Mouse (Mus musculus) midbrain, postnatal 0 days (tissue): Measurements from ENCODE around the gene Pdhb. TPM values are rescaled to one million over a fixed set of nuclear protein-coding genes. Genes with fewer than 3 reads are reported as not detected.
"Not testable (repeated sequence)": the region's sequence is repeated elsewhere in the genome, so short reads cannot be mapped to it uniquely, and the experiment has no call there.

ENCODE experiments used
- ATAC-seq: fragments of 200-750 bp; cut with Nextera tagmentation; 2 replicates; pipeline ENCODE4 v1.8.0; 2017; ENCODE audit warnings: moderate number of reproducible peaks, mild to moderate bottlenecking, moderate TSS enrichment, moderate library complexity; ENCODE audit not compliant: low FRiP score
- DNase-seq: peaks from one replicate; pipeline ENCODE4 v3.0.0-alpha.2; 2015; ENCODE audit warnings: low spot score
- H3K27ac ChIP-seq: fragments of 300-500 bp; sonication (generic); 2 replicates; pipeline ENCODE4 v1.5.1; 2014; ENCODE audit warnings: low read depth, mild to moderate bottlenecking, low read length, mixed read lengths
- H3K27me3 ChIP-seq: fragments of 300-500 bp; sonication (generic); 2 replicates; pipeline ENCODE4 v1.6.1; 2014; ENCODE audit warnings: low read length, control low read depth, mixed read lengths; ENCODE audit not compliant: insufficient read depth
- H3K36me3 ChIP-seq: fragments of 300-500 bp; sonication (generic); 2 replicates; pipeline ENCODE4 v1.6.1; 2014; ENCODE audit warnings: low read length, control low read depth, mixed read lengths; ENCODE audit not compliant: insufficient read depth
- H3K4me1 ChIP-seq: fragments of 300-500 bp; sonication (generic); 2 replicates; pipeline ENCODE4 v1.6.1; 2014; ENCODE audit warnings: mild to moderate bottlenecking, control low read depth, antibody characterized with exemption, low read length, mixed read lengths; ENCODE audit not compliant: insufficient read depth
- H3K4me2 ChIP-seq: fragments of 300-500 bp; sonication (generic); 2 replicates; pipeline ENCODE4 v1.6.1; 2014; ENCODE audit warnings: low read depth, mild to moderate bottlenecking, low read length, mixed read lengths; ENCODE audit not compliant: poor library complexity, severe bottlenecking
- H3K4me3 ChIP-seq: fragments of 300-500 bp; sonication (generic); 2 replicates; pipeline ENCODE4 v1.5.1; 2014; ENCODE audit warnings: low read depth, mild to moderate bottlenecking, low read length, moderate library complexity
- H3K9ac ChIP-seq: fragments of 300-500 bp; sonication (generic); replicated peaks from 2 replicates; pipeline ENCODE4 v1.6.1; 2014; ENCODE audit warnings: mild to moderate bottlenecking, low read length, moderate library complexity, mixed read lengths; ENCODE audit not compliant: poor library complexity, severe bottlenecking
- H3K9me3 ChIP-seq: fragments of 300-500 bp; sonication (generic); 2 replicates; pipeline ENCODE4 v1.6.1; 2016; ENCODE audit warnings: low read length, control low read depth
- CTCF ChIP-seq: IDR thresholded peaks from 2 replicates; pipeline ENCODE4 v1.5.1; 2016; ENCODE audit warnings: antibody characterized with exemption, mild to moderate bottlenecking
- WGBS: fragments of 180-500 bp; shearing (Covaris S2); extraction: QIAGEN DNeasy Blood & Tissue Kit; methylation state at CpG from one replicate; pipeline ENCODE4 v1.1.7; 2014; 5-methylcytosine and 5-hydroxymethylcytosine counted together
- polyA plus RNA-seq: library from polyadenylated mRNA; unstranded; fragments of >200 nt; fragmentation: Nextera tagmentation; extraction: Ambion mirVana; gene quantifications from 2 replicates; pipeline ENCODE4 v1.2.1, GENCODE M21; 2015
- total RNA-seq: library from RNA; depleted of rRNA; stranded (reverse); fragments of >200 nt; gene quantifications from 2 replicates; pipeline ENCODE4 v1.2.3, GENCODE M21; 2014; rRNA removed

Pdhb gene
- total and polyA plus RNA-seq, 2 experiments from 2014 or later: 153 to 256 TPM

- Histone ChIP-seq H3K27me3 (no peaks in the 10 kb centered on the region), H3K9me3 (no peaks in the 10 kb centered on the region), H3K4me3 (no peak overlapping the region), H3K36me3 (peaks cover 19% of the 10 kb centered on the region), H3K27ac (no peak overlapping the region), H3K9ac (no peak overlapping the region), H3K4me1 (no peaks in the 10 kb centered on the region), H3K4me2 (no peak overlapping the region)
- WGBS: 84% methylated on average over 7 of the region's 7 CpGs
- TF ChIP-seq CTCF: no peak
- no peak for DNase-seq
- no peak for ATAC-seq
These were observed 48.6 kb downstream of the Pdhb start for GRCm38 (mm10) chr14:8124046-8124881.

- not testable (repeated sequence) for DNase-seq
These were observed 49.2 kb downstream of the Pdhb start for GRCm38 (mm10) chr14:8123611-8124010.

GRCm38 (mm10) chr14:8123141-8123540, 49.7 kb downstream of the Pdhb start:
- H3K36me3 ChIP-seq: peaks cover 19% of the 10 kb centered on the region
- H3K4me2 ChIP-seq: no peak overlapping the region
- DNase-seq: no peak
- no peak for ATAC-seq
- H3K27ac ChIP-seq: no peak overlapping the region
- no peak for TF ChIP-seq CTCF
- WGBS: 88% methylated on average over 7 of the region's 7 CpGs
- no peak overlapping the region for H3K9ac ChIP-seq
- H3K4me1 ChIP-seq: no peaks in the 10 kb centered on the region
- H3K9me3 ChIP-seq: no peaks in the 10 kb centered on the region
- no peak overlapping the region for H3K4me3 ChIP-seq
- no peaks in the 10 kb centered on the region for H3K27me3 ChIP-seq

More at GRCm38 (mm10) chr14:8123611-8124010, 49.2 kb downstream of the Pdhb start:
- H3K27ac ChIP-seq, H3K4me1 ChIP-seq, H3K27me3 ChIP-seq, H3K4me3 ChIP-seq, H3K9me3 ChIP-seq, H3K9ac ChIP-seq, H3K4me2 ChIP-seq, ATAC-seq: not testable (repeated sequence)
- peaks cover 19% of the 10 kb centered on the region for H3K36me3 ChIP-seq
- 94% methylated on average over 10 of the region's 10 CpGs for WGBS

GRCm38 (mm10) chr14:8119904-8120303, 52.9 kb downstream of the Pdhb start:
- H3K9ac ChIP-seq: no peak overlapping the region
- H3K27me3 ChIP-seq: no peaks in the 10 kb centered on the region
- H3K4me2 ChIP-seq: no peak overlapping the region
- H3K4me1 ChIP-seq: no peaks in the 10 kb centered on the region
- no peak for TF ChIP-seq CTCF
- H3K27ac ChIP-seq: no peak overlapping the region
- 83% methylated on average over 3 of the region's 3 CpGs for WGBS
- DNase-seq (no peak), ATAC-seq (no peak)
- peaks cover 10% of the 10 kb centered on the region for H3K36me3 ChIP-seq
- H3K9me3 ChIP-seq: no peaks in the 10 kb centered on the region
- no peak overlapping the region for H3K4me3 ChIP-seq

GRCm38 (mm10) chr14:8119454-8119853, 53.4 kb downstream of the Pdhb start:
- no peak overlapping the region for H3K4me2 ChIP-seq
- H3K4me1 ChIP-seq: no peaks in the 10 kb centered on the region
- WGBS: 81% methylated on average over 5 of the region's 5 CpGs
- H3K9me3 ChIP-seq: no peaks in the 10 kb centered on the region
- ATAC-seq: no peak
- TF ChIP-seq CTCF: no peak
- peaks cover 10% of the 10 kb centered on the region for H3K36me3 ChIP-seq
- no peak overlapping the region for H3K4me3 ChIP-seq
- H3K27me3 ChIP-seq: no peaks in the 10 kb centered on the region
- no peak overlapping the region for H3K9ac ChIP-seq
- no peak for DNase-seq
- no peak overlapping the region for H3K27ac ChIP-seq

GRCm38 (mm10) chr14:8117371-8117770, 55.5 kb downstream of the Pdhb start:
- peaks cover 3% of the 10 kb centered on the region; the same call in 1 of the 2 replicates for H3K36me3 ChIP-seq
- H3K9ac ChIP-seq: no peak overlapping the region
- H3K4me2 ChIP-seq: no peak overlapping the region
- ATAC-seq (no peak), DNase-seq (no peak)
- H3K4me3 ChIP-seq: no peak overlapping the region
- WGBS: 82% methylated on average over 2 of the region's 2 CpGs
- H3K27ac ChIP-seq: no peak overlapping the region
- H3K9me3 ChIP-seq: no peaks in the 10 kb centered on the region
- no peaks in the 10 kb centered on the region for H3K4me1 ChIP-seq
- no peaks in the 10 kb centered on the region for H3K27me3 ChIP-seq
- no peak for TF ChIP-seq CTCF

Other genes with a start within 250 kb of the Pdhb start
- not detected in 2 replicates for gene Gm45521, start 215.7 kb downstream of the Pdhb start, total RNA-seq
- 0.41 and 0.53 TPM in 2 replicates for gene Gm45521, start 215.7 kb downstream of the Pdhb start, polyA plus RNA-seq
- gene Dnase1l3, start 178.5 kb downstream of the Pdhb start, total RNA-seq: not detected in 2 replicates
- gene Dnase1l3, start 178.5 kb downstream of the Pdhb start, polyA plus RNA-seq: 0.07 and 0.09 TPM in 2 replicates
- gene Abhd6, start 170.1 kb downstream of the Pdhb start, total RNA-seq: 14.7 and 17.6 TPM in 2 replicates
- 34.7 and 35.7 TPM in 2 replicates for gene Abhd6, start 170.1 kb downstream of the Pdhb start, polyA plus RNA-seq
- gene Rpp14, start 92.7 kb downstream of the Pdhb start, total RNA-seq: 20.6 and 31.1 TPM in 2 replicates
- 35.5 and 39.6 TPM in 2 replicates for gene Rpp14, start 92.7 kb downstream of the Pdhb start, polyA plus RNA-seq
- 37.3 and 55.5 TPM in 2 replicates for gene Pxk, start 74.8 kb downstream of the Pdhb start, total RNA-seq
- 54.3 and 58.3 TPM in 2 replicates for gene Pxk, start 74.8 kb downstream of the Pdhb start, polyA plus RNA-seq
- 18.7 and 23.1 TPM in 2 replicates for gene Kctd6, start 41.1 kb upstream of the Pdhb start, total RNA-seq
- 33.6 and 42.8 TPM in 2 replicates for gene Kctd6, start 41.1 kb upstream of the Pdhb start, polyA plus RNA-seq
- gene Acox2, start 86.3 kb upstream of the Pdhb start, total RNA-seq: 0.44 TPM in 1 of 2 replicates, not detected in the other
- gene Acox2, start 86.3 kb upstream of the Pdhb start, polyA plus RNA-seq: 0.10 and 0.28 TPM in 2 replicates
- gene Fam107a, start 145.0 kb upstream of the Pdhb start, total RNA-seq: 6.0 and 14.6 TPM in 2 replicates
- gene Fam107a, start 145.0 kb upstream of the Pdhb start, polyA plus RNA-seq: 0.93 and 1.4 TPM in 2 replicates
- not detected in 2 replicates for gene Oit1, start 205.7 kb upstream of the Pdhb start, total RNA-seq
- 0.13 TPM in 1 of 2 replicates, not detected in the other for gene Oit1, start 205.7 kb upstream of the Pdhb start, polyA plus RNA-seq